Mouse (Mus musculus) liver, embryonic 14.5 days (tissue): ENCODE measurements around the gene Rbm47.

Source experiments
- CTCF ChIP-seq: IDR thresholded peaks from 2 replicates; pipeline ENCODE4 v1.5.1; 2016; ENCODE audit warnings: antibody characterized with exemption, low read depth, control low read depth
- EP300 ChIP-seq: IDR thresholded peaks from 2 replicates; pipeline ENCODE4 v1.6.1; 2016; ENCODE audit warnings: antibody characterized with exemption, low read depth

DNA sequence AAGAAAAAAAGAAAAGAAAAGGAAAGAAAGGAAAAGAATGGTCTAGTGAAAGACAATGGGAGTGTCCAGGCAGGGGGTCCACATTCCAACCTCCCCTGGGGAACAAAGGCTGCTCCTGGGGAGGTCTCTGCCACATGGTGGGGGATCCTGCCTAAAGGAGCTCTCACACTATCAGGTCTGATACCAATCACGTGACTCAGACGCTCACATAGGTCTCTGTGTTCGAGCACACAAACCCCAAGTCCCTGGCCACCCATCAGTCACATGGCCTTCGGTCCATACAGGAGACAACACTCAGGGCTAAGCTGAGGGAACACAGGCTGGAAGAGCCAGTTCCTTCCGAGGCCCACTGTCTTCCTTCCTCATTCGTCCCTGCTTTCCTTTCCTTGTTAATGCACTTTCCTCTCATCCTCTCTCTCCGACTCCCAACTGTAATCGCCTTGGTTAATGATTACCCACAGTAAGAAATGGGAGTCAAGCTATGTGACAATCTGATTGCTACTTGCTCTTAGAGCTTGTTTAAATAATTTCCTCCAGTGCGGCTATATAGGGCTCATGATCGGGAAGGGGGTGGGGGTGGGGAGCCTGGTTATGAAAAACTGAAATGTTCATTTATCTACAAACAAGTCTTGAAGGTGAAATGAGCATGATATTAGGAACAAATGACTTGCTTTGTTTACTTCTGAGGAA, 130.1 kb downstream of the Rbm47 start:
- TF ChIP-seq CTCF (no peak), EP300 (no peak)
